Mouse (Mus musculus): Measurements from ENCODE around the gene Gm10964.

The Gm10964 gene

DNA sequence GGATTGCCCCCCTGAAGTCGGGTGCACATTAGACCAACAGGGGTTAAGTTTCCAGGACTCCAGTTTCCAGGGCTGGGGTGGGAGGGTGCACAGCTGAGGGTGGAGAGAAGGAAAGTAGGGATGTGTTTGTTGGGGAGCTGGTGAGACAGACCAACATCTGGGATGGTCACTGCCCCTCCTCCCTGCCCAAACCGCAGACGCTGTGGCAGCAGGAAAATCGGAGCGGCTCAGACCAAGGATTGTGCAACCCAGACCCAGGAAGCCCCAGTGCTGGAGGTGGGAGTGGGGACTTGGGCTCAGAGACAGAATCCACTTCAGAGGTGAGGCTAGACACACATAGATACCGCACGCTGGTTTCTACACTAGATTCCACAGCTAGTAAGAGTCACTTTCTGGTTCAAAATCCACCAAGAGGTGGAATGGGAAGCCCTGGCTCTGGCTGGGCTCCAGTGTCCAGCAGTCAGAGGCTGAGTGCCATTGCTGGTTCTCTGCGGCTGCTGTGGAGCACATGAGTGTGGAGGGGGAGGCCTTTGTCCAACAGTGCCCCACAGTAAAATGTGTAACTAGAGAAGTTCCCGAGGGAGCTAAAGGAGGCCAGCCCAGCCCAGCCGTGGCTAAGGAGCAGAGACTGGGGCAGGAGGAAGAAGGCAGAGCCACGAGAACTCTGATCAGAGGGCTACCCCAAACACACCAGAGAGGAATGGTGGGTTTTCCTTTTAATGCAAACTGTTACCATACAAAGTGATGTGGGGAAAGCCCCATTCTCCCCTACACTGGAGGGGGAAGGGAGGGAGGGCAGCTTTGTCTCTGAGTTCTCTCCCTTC, 4.3 kb upstream of the Gm10964 start:
- peak; percentile 64 for DNase-seq (ENCODE audit: low read depth, low spot score)

DNA sequence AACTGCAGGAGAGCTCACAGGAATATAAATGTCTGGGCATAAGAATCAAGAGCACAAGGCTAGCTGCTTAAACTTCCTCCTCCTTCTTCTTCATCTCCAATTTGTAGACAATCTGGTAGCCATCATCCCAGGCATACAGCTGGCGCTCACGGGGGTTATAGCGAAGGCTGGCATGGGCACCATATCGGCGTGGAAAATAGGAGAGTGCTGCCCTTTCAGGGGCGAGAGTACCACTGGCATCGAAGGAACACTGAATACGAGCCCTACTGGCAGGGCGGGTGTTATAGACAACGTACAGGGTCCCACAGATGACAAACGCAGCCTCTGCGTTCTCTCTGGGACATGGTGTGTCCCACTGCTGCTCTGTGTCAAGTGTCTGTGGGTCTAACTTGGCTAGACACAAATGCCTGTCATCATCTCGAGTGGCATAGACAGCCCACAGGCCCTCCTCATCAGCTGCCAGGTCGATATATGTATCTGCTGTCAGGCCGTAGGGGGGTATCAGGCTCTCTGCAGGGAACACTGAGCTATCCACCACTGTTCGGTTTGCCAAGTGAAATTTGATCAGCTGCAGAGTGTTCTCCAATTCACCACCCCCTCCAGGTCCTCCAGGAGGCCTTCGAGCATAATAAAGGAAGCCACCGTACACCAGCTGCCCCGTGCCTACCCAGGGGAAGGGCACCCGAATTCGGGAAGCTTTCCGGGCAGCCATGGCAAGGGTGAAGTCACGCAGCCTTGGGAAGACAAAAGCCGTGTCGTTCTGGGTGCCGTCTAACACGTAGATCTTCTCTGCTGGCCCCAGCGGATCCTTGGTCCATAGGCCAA, 3.2 kb upstream of the Gm10964 start:
- DNase-seq (ENCODE audit: low read depth, low spot score), result no peak

DNA sequence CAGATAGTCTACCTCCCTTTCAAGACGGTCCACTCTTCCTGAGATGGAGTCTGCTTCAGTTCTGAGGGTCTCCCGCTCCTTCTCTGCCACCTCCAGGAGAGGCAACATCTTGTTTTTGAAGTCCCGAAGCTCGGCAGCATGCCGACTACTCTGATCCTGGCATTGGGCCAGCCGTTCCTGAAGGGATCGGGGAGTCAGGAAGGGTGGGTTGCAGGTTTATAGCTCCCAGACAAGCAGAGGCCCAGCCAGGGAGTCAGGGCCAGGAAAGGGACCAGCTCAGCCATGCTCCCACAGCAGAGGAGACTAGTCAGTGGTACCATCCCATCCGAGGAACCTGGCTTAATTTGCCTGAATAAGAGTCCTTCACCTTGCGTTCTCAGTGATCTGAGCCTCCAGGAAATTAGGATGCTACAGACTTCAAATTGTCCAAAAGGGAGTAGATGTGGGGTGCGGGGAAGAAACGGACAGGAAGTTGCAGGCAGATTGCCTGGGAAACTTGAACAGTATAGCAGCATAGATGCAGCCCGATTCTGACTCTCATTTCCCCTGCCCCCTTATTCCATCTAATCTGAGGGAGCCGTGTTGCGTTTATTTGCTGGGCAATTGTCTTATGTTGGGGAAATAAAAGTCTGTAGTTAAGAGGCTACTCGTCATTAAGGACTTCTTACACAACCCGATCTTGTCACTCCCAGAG, 2.0 kb upstream of the Gm10964 start:
- DNase-seq (ENCODE audit: low read depth, low spot score), result no peak

DNA sequence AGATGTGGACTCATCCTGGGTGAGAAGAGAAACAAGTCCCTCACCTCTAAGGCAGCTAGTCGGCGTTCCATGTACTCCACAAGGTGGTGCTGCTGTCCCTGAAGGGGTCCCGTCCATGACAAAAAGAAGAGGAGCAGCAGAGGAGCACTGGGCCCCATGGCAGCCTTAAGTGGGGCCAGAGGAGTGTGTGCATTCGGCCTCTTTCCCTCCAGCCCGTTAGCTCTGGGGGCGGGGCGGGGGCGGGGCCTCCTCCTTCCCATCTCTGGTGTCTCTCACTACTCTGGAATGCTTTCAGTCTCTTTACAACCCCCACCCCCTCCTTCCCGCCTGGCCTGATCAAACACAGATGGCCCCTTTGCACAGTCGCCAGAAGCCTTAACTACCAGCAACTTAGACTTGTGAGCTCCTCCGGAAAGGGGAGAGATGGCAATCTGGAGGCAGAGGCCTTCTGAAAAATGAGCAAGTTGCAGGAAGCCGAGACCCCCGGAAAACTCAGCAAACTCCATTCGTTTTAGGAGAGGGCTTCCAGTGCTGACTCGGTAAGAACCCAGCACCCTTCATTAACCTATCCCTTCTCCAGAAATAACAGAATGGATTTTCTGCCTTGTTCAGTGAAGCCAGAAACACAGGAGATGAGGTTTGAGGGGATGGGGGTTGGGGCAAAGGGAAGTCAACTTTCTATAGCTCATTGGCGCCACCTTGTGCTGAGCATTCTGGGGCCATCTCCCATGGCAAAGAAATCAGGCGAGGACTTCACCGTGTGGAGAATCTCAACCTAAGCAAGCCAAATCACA, 1.2 kb upstream of the Gm10964 start, which contains the start of gene Olfml3:
Olfml3 (minus strand) TSS at position 224 of the 794 bp plus-strand sequence.
- peak; percentile 92 for DNase-seq (ENCODE audit: low read depth, low spot score)

DNA sequence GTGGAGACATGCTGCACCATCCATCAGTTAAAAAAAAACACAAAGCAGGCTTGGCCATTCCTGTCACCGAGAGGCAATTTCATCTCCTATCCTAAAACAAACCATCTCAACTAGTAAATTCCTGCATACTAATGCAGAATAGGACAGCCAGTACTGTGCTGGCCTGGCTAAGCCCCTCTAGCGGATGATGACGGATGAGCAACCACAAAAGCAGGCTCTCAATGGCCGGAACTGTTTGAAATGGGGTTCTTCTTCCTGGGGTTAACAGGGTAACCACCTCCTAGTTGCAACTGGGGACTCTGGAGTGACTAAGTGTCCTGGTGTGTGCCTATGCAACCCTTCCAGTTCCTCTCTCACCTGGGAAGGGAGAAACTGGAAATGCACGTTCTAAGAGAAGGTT, 1.2 kb downstream of the Gm10964 start:
- DNase-seq (ENCODE audit: low read depth, low spot score), result peak; percentile 37

DNA sequence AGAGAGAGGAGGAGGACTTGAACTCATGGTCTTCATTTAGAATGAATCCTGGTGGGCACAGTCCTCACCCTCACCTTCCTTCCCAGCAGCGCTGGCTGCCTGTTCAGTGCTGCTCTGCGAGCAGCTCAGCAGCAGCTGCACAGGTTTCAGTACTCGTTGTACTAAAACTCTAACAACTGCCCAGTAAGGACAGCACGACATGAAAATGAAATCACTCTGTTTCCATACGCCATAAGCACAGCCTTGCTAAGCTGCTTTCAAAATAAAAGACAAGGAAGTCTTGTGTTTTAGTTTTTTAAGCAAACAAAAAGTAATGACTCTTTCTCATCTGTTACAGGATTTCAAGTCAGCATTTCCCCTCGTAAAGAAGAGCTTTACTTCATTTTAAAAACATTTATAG, 4.0 kb downstream of the Gm10964 start:
- no peak for DNase-seq (ENCODE audit: low read depth, low spot score)

DNA sequence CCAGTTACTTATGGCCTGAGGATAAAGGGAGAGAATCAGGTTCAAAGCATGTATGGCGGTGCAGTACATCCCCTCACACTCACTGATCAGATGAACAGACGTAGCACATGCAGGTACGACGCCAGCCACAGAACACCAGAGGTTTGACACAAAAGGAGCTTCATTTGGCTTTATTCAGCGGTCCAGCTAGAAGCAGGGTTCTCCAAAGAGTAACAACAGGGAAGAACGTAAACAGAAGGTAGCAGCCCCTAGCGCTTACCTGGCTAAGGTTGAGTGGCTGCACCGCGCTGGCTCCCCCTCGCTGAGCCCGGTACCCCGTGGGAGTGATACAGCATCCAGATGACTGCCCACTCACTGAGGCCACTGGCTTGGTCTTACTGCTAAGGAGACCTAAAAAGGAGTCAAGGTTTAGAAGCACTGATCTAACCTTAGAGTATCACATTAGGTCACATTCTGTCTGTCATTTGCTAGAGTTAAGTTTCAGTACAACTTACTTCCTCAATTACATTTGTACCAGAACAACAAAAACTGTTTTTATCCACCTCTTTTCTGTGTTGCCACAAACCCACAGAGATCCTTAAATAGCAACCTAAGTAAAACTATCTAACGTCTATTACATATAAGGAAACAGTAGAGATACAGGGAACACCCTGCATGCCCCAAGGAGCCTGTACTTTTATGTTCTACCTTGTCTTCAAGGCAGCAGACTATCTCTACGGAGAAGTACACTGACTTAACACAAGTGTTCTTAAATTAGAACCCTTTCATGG, 6.0 kb downstream of the Gm10964 start:
- DNase-seq (ENCODE audit: low read depth, low spot score), result no peak

DNA sequence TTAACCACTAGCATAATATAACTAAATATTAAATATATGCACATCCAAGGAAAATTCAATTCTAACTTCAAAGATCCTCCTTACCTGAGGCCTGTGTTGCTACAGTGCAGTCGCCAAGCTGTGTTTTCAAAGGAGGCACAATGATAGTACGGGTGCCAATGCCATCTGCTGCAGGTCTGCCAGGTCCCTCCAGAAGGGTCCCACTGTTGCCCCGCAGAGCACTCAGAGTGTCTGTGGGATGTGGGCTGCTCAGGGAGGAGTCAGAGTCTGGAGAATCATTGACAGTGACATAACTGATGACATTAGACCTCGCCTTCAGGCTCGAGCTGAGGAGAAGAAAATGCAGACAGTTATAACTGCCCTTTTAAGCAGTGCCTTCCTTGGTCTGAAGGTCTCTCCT, 7.5 kb downstream of the Gm10964 start:
- no peak for DNase-seq (ENCODE audit: low read depth, low spot score)

DNA sequence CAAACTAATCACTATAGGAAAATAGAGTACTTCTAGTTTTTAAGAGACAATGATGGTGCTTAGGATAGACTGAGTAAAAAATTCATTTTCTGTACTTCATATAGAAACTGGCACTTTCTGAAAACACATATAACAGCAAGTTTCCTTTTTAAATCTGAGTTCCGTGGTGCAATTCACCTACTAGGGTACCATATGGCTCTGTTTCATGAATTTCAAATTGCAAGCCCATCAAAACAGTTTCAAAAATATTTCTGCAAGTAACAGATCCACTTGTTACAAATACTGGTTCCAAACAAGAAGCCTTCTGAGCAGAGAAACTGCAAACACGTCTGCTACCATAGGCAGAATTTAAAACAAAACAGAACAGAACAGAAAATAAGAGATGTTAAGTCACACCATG, 12.4 kb downstream of the Gm10964 start:
- DNase-seq (ENCODE audit: low read depth, low spot score), result no peak

DNA sequence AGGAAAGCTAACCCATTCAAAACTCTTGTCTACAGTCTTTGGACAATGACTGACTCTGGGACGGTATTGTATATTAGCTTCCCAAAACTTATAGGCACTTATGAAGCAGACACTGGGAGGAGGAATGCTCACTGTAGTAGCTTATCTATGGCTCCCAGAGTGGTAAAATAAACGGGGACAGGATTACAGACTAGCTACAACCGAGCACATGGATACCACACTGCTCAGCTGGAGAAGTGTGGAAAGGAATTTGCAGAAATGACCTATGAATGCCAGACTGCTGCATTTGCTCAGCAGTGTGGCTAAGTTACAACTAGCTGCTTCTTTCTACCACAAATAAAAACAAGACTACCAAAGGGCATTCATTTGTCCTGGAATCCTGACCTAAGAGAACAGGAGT, 16.2 kb downstream of the Gm10964 start:
- DNase-seq (ENCODE audit: low read depth, low spot score), result no peak

DNA sequence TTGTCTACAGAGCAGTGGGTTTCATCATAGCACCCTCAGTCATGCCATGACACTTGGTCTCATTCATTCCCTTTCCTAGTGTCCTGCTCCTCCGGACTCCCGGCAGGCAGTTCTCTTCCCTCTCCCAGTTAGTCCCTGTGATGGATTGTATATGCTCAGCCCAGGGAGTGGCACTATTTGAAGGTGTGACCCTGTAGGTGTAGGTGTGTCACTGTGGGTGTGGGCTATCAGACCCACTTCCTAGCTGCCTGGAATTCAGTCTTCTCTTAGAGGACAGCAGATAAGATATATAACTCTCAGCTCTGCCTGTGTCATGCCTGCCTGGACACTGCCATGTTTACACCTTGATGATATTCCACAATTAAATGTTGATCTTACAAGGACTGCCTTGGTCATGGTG, 17.8 kb downstream of the Gm10964 start:
- no peak for DNase-seq (ENCODE audit: low read depth, low spot score)

DNA sequence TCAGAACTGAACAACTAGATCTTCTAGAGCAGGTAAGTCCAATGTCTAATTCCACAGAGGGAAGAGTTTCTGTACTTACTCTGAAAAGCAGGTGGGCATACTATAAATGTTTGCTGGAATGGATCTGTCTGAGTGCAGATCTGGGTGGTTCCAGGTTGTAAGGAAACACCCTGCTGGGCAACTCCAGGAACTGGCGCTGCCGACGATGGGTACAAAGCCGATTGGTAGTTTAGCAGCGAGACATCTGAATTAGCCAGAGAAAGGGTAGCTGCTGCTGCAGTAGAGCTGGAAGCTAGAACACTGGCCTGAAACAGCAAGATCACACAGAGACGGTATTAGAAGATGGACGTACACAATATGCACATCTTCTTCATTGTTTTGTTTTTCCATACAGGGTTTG, 19.3 kb downstream of the Gm10964 start:
- no peak for DNase-seq (ENCODE audit: low read depth, low spot score)

DNA sequence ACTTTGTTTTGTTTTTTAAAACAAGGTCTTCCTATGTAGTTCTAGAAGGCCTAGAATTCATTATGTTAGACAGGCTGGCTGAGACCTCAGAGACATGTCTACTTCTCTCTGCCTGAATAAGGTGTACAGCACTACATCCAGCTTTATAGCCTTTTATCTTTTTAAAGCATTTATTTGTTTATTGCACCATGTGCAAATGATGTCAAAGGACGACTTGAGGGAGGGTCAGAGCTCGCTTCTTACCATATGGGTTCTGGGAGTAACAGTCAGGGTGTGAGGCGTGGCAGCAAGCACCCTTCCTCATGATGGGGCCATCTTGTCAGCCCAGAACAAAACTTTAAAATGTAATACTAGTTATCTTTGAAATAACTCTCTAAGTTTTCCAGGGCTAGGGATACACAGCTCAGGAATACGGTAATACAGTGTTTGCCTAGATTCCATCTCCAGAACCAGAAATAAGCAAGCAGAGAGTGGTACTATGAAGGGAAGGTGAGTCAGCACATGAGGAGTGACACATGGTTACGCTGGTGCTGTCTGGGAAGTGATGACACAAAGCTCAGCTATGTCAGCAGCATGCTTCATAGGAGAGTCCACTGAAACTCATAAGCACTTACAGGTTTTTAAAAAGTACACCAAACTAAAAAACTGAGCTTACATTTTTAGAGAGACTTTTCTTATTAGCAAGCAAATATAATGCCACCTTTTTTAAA, 20.2 kb downstream of the Gm10964 start:
- no peak for DNase-seq (ENCODE audit: low read depth, low spot score)

DNA sequence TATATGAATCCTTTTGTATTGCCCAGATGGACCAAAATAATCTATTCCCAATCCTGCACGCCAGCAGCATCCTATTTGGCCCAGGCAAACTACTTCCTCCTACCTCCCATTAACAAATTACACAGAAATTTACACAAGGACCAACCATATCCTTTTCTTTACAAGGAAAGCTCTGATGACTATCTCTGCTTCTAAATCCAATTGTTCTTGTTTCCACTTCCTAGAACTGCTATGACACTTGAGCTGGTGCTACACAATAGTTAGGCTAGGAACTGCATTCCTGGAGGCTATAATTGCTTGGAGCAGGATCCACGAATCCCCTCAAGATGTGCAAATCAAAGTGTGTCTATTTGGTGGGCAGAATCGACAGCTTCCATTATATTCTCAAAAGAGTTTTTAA, 27.6 kb downstream of the Gm10964 start:
- DNase-seq (ENCODE audit: low read depth, low spot score), result no peak

DNA sequence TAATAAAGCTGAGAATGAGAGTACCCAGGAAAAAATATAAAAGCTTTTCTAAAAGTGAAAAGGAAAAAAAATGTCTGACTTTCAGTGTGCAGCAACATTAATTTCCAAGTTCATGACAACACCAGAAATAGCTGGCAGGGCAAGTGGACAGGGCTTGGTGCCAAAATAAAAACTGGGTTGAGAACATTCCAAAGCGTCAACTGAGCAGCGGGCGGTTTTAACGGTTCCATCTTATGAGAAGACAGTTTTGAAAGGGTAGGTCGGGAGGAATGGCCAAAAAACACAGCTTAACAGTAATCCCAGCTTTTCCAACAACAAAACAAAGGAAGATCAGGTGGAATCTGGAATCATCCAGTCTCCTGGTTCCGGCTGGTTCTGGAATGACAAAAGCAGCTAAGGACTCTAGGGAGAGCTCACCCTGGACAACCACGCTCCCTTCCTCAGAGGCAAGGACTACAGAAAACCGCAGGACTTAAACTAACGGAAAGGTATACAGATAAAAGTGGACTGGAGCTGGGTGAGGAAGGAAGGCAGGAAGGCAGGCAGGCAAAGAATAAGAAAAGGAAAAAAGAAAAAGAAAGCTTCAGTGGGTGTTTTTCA, 32.5 kb downstream of the Gm10964 start:
- DNase-seq (ENCODE audit: low read depth, low spot score), result no peak

DNA sequence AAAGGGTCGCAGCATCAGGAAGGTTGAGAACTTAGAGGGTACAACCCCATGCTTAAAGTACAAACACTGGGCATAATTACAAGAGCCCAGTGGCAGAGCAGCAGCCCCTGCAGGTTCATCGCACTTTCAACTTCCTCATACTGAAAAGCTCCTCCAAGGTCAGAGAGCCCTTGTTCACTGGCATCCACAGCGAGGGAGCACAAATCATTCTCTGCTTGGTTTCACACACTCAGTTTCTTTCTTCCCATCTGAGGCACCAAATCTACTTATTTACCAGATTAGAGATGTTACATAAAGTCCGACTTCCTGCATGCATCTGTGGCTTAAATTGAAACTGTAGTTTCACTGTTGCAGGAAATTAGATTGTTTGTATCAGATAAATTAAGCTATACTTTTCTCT, 33.7 kb downstream of the Gm10964 start:
- no peak for DNase-seq (ENCODE audit: low read depth, low spot score)

DNA sequence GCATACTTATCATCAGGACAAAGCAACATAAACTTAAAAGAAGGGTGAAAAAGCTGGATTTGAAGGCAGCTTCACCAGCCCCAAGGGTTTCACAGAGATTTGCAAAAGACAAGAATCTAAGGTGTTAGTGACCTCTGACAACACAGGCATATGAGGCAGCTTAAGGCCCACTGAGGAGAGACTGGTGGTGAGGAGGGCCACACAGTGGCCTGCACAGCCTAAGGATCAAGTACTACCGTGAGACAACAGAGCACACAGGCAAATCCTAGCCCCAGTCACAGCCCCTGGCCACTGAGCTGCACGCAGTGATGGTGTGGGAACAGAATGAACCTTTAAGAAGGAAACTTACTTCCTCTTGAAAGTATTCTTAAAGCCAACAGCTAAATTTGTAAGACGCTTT, 34.3 kb downstream of the Gm10964 start:
- DNase-seq (ENCODE audit: low read depth, low spot score), result no peak

DNA sequence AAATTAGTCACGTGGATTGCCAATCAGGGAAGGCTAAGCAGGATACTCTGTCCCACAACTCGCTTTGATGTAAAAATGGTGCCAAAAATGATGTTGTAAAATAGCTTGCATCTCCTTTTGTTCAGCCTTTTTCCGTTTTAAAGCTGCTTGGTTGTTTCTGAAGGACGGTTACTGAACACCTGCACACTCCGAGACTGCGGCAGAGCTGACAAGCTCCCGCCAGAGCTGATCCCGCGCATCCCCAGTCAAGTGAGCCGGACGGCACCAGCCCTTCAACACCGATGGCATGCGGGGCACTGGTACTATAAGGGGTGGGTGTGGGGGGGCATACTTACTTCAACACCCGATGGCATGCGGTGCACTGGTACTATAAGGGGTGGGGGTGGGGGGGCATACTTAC, 34.8 kb downstream of the Gm10964 start:
- DNase-seq (ENCODE audit: low read depth, low spot score), result no peak

DNA sequence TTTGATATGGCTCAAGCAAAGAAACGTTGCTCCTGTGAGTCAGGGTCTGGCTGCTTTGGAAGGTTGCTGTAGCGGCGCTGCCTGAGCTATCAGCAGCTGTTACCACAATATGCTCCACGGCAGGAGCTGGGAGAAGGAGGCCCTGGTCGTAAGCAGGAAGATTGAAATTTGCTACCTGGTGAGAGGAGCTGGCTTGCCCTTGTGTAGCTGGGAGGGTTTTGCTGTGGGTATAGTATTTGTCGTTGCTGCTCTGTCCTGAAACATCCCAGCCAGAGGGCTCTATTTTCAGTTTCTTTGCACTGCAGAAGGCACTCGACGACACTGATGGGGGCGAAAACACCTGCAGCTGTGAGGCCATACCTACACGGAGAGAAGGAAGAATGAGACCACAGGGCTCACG, 38.8 kb downstream of the Gm10964 start:
- no peak for DNase-seq (ENCODE audit: low read depth, low spot score)

DNA sequence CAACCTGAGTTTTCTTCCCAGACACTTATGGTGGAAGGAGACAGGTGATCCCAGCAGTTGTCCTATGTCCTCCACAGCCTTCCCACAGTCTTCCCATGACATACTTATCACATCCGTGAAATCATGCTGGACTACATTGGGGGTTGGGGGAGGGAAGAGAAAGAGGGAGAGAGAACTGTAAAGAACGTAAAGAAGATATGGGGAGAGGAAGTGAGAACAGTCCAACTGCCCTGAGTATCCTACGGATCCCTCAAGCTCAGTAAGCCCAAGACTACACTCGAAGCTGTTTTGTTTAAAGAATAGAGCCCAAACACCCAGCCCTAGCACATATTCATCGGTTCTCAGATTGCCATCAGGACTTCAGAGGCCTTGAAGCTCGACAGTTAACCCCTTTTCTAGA, 39.5 kb downstream of the Gm10964 start:
- DNase-seq (ENCODE audit: low read depth, low spot score), result no peak
